Mouse (Mus musculus) neural tube, embryonic 14.5 days (tissue): ENCODE data around the gene Fdxacb1. TPM values are rescaled to one million over a fixed set of nuclear protein-coding genes. Genes with fewer than 3 reads are reported as not detected.

ENCODE experiments used
- ATAC-seq: fragments of 200-750 bp; cut with Nextera tagmentation; 2 replicates; pipeline ENCODE4 v1.8.0; 2017; ENCODE audit warnings: low read depth, mild to moderate bottlenecking, moderate TSS enrichment, moderate library complexity
- H3K27ac ChIP-seq: fragments of 300-500 bp; sonication (generic); 2 replicates; pipeline ENCODE4 v1.5.1; 2014; ENCODE audit warnings: low read depth, mild to moderate bottlenecking, control low read depth, low read length, moderate library complexity, mixed read lengths
- H3K27me3 ChIP-seq: fragments of 300-500 bp; sonication (generic); 2 replicates; pipeline ENCODE4 v1.6.1; 2014; ENCODE audit warnings: low read length; ENCODE audit not compliant: control insufficient read depth, insufficient read depth
- H3K36me3 ChIP-seq: fragments of 300-500 bp; sonication (generic); 2 replicates; pipeline ENCODE4 v1.6.1; 2014; ENCODE audit warnings: low read length, mixed read lengths; ENCODE audit not compliant: control insufficient read depth, insufficient read depth
- H3K4me1 ChIP-seq: fragments of 300-500 bp; sonication (generic); 2 replicates; pipeline ENCODE4 v1.6.1; 2014; ENCODE audit warnings: low read length; ENCODE audit not compliant: control insufficient read depth, insufficient read depth
- H3K4me2 ChIP-seq: fragments of 300-500 bp; sonication (generic); 2 replicates; pipeline ENCODE4 v1.6.1; 2014; ENCODE audit warnings: mild to moderate bottlenecking, low read depth, low read length, control low read depth
- H3K4me3 ChIP-seq: fragments of 300-500 bp; sonication (generic); 2 replicates; pipeline ENCODE4 v1.5.1; 2014; ENCODE audit warnings: low read depth, low read length, control low read depth, mixed read lengths
- H3K9ac ChIP-seq: fragments of 300-500 bp; sonication (generic); replicated peaks from 2 replicates; pipeline ENCODE4 v1.6.1; 2014; ENCODE audit warnings: low read depth, mild to moderate bottlenecking, control low read depth, low read length, mixed read lengths
- H3K9me3 ChIP-seq: fragments of 300-500 bp; sonication (generic); 2 replicates; pipeline ENCODE4 v1.6.1; 2016; ENCODE audit warnings: low read length; ENCODE audit not compliant: control insufficient read depth
- WGBS: fragments of 180-500 bp; shearing (Covaris S2); extraction: QIAGEN DNeasy Blood & Tissue Kit; methylation state at CpG from one replicate; pipeline ENCODE4 v1.1.7; 2014; 5-methylcytosine and 5-hydroxymethylcytosine counted together
- polyA plus RNA-seq: library from polyadenylated mRNA; unstranded; fragments of >200 nt; fragmentation: Nextera tagmentation; extraction: Ambion mirVana; gene quantifications from 2 replicates; pipeline ENCODE4 v1.2.1, GENCODE M21; 2014

Gene Fdxacb1
- polyA plus RNA-seq, 1 experiment from 2014 or later = 11.5 TPM

DNA sequence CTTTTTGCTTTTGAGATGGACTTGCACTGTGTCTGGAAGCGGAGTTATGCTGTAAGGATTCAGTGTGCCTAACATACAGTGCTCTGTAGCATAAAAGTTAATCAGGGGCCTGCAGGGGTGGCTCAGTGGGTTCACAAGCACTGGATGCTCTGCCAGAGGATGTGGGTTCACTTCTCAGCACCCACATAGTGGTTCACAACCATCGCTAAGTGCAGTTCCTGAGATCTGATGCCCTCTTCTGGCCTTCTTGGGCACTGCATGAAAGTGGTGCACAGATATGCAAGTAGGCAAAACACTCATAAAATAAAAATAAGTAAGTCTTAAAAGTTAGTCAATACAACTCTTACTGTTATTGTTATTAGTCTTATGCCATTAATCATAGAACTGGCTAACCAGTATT, 14.1 kb downstream of the Fdxacb1 start:
- Histone ChIP-seq H3K4me2 (no peak overlapping the region), H3K4me3 (no peak overlapping the region), H3K27ac (no peak overlapping the region), H3K9me3 (no peaks in the 10 kb centered on the region), H3K36me3 (peaks cover 47% of the 10 kb centered on the region), H3K4me1 (no peaks in the 10 kb centered on the region), H3K9ac (no peak overlapping the region), H3K27me3 (no peaks in the 10 kb centered on the region)
- ATAC-seq = no peak
- 72% methylated on average over 2 of the region's 2 CpGs for WGBS

GRCm38 (mm10) chr9:50795266-50795665, 27.2 kb downstream of the Fdxacb1 start:
- Histone ChIP-seq H3K4me1 (no peaks in the 10 kb centered on the region), H3K36me3 (peaks cover 24% of the 10 kb centered on the region), H3K9ac (no peak overlapping the region), H3K4me3 (no peak overlapping the region), H3K27ac (no peak overlapping the region), H3K9me3 (no peaks in the 10 kb centered on the region), H3K27me3 (no peaks in the 10 kb centered on the region), H3K4me2 (no peak overlapping the region)
- no peak for ATAC-seq
- WGBS = 94% methylated on average over 3 of the region's 3 CpGs

DNA sequence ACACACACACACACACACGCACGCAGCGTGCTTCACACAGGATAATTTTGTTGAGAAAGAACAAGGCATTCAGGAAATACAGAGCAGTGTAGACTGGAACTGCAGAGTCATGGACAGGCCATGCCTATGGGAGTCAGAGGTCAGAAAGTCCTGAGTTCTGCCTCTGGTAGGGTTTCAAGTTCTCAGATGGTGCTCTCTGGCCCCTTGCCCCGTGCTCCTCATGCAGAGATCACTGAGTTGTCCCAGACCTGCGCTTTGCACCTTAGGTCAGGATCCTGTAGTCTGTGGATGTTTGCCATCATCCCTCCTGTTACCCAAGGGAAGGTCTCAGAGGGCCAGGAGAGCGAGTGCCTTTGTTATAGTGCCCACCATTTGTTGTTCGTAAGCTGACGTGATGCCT, 28.7 kb downstream of the Fdxacb1 start:
- H3K36me3 ChIP-seq = peaks cover 25% of the 10 kb centered on the region
- no peaks in the 10 kb centered on the region for H3K9me3 ChIP-seq
- no peaks in the 10 kb centered on the region for H3K27me3 ChIP-seq
- H3K9ac ChIP-seq = no peak overlapping the region
- no peak overlapping the region for H3K4me3 ChIP-seq
- H3K27ac ChIP-seq = no peak overlapping the region
- H3K4me2 ChIP-seq = no peak overlapping the region
- no peak for ATAC-seq
- H3K4me1 ChIP-seq = no peaks in the 10 kb centered on the region
- 92% methylated on average over 8 of the region's 8 CpGs for WGBS

GRCm38 (mm10) chr9:50797641-50798040, 29.6 kb downstream of the Fdxacb1 start:
- H3K27ac ChIP-seq = no peak overlapping the region
- no peak overlapping the region for H3K4me3 ChIP-seq
- ATAC-seq = no peak
- H3K27me3 ChIP-seq = no peaks in the 10 kb centered on the region
- peaks cover 22% of the 10 kb centered on the region for H3K36me3 ChIP-seq
- no peak overlapping the region for H3K9ac ChIP-seq
- H3K4me1 ChIP-seq = no peaks in the 10 kb centered on the region
- no peak overlapping the region for H3K4me2 ChIP-seq
- no peaks in the 10 kb centered on the region for H3K9me3 ChIP-seq
- whole genome bisulfite sequencing = 94% methylated on average over 7 of the region's 7 CpGs

DNA sequence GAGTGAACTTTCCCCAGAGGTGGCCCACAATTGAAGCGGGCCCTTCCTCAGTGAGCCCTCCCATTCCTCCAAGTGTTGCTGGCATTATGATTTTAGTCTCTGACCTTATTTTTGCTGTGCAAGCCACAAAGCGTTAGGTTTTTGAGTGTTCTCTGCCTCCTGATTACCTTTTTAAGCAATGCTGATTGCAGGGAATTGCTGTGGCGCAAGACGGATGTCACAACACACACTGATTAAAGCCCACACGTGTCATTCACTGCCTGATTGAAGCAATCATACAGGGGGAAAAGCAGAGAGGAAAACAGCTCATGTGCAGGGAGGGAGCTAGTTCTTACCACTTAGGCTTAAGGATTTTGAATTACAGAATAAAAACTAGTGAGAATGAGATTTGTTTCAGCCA, 30.3 kb downstream of the Fdxacb1 start:
- H3K9me3 ChIP-seq = no peaks in the 10 kb centered on the region
- ATAC-seq = no peak
- H3K27me3 ChIP-seq = no peaks in the 10 kb centered on the region
- H3K36me3 ChIP-seq = peaks cover 18% of the 10 kb centered on the region
- H3K27ac ChIP-seq = no peak overlapping the region
- no peak overlapping the region for H3K4me3 ChIP-seq
- no peaks in the 10 kb centered on the region for H3K4me1 ChIP-seq
- no peak overlapping the region for H3K9ac ChIP-seq
- H3K4me2 ChIP-seq = no peak overlapping the region
- WGBS = 86% methylated on average over 5 of the region's 5 CpGs

DNA sequence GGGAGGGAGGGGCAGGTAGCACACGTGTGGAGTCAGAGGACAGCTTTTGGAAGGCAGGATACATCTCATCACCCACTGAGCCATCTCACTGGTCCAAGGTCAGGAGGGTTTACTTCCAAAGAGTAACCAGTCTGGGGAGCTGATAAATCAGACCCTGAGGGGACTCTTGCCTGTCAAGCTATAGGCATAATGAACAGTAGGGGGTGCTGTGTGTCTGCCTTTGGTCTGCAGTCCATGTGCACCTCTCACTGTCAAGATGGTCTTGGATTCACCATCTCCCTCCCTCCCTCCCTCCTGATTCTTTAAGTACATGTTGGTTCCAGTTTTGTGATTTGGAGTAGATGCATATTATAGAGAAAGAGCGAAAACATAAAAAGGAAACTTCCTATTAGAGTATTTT, 32.9 kb downstream of the Fdxacb1 start:
- no peak overlapping the region for H3K4me2 ChIP-seq
- no peak overlapping the region for H3K9ac ChIP-seq
- H3K4me3 ChIP-seq = no peak overlapping the region
- no peaks in the 10 kb centered on the region for H3K9me3 ChIP-seq
- no peak for ATAC-seq
- peaks cover 17% of the 10 kb centered on the region for H3K36me3 ChIP-seq
- WGBS = 58% methylated on average over 2 of the region's 2 CpGs
- H3K27me3 ChIP-seq = no peaks in the 10 kb centered on the region
- no peaks in the 10 kb centered on the region for H3K4me1 ChIP-seq
- no peak overlapping the region for H3K27ac ChIP-seq

DNA sequence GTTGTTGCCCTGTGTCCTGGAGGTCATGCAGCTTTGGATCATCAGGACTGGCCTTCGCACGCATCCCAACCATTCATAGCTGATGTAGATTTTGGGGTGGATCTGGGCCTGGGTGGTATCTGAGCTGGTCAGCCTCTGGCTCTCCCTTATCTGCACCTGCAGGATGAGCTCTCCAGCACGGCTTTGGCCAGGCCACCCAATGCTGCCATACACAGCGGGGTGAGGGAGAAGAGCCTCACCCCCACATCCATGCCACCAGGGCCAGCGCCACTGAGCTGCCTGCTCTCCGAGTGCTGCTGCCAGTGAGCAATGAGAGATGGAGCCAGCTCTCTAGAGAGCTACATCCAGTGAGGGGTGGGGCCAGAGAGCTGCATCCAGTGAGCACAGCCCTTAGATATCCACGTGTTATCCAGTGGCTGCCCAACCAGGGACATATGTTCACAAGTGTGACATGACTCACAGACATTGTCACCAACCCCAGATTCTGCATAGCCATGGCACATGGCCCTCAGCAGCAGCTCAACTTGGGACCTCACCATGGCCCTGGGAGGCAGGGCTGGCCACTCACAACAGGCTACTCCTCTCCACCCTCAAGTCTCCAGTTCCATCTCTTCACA, 35.1 kb downstream of the Fdxacb1 start:
- Histone ChIP-seq H3K4me3 (no peak overlapping the region), H3K9me3 (no peaks in the 10 kb centered on the region), H3K4me1 (no peaks in the 10 kb centered on the region), H3K4me2 (no peak overlapping the region), H3K27me3 (no peaks in the 10 kb centered on the region), H3K27ac (no peak overlapping the region), H3K9ac (no peak overlapping the region), H3K36me3 (peaks cover 33% of the 10 kb centered on the region)
- 87% methylated on average over 7 of the region's 7 CpGs for WGBS
- no peak for ATAC-seq

DNA sequence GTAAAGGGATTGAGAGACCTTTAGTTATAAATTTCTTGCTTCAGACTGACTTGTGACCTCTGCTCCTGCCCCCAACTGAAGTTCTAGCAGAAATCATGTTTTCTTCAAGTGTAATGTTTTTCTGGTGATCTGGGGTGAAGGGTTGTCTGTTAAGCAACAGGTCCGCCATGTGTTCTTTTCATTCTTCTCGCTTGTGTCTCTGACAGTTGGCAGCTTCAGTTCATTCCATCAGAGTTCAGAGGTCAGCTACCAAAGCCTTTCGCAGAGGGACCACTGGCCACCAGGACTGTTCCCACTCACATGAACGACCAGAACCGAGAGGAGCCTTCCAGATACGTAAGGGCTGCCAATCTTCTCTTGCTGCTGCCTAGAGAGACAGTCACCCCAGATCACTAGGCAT, 40.4 kb downstream of the Fdxacb1 start:
- no peak for ATAC-seq
- Histone ChIP-seq H3K9me3 (no peaks in the 10 kb centered on the region), H3K36me3 (peaks cover 34% of the 10 kb centered on the region), H3K27ac (no peak overlapping the region), H3K27me3 (no peaks in the 10 kb centered on the region), H3K4me3 (no peak overlapping the region), H3K4me2 (no peak overlapping the region), H3K4me1 (no peaks in the 10 kb centered on the region), H3K9ac (no peak overlapping the region)
- WGBS = 93% methylated on average over 6 of the region's 6 CpGs

DNA sequence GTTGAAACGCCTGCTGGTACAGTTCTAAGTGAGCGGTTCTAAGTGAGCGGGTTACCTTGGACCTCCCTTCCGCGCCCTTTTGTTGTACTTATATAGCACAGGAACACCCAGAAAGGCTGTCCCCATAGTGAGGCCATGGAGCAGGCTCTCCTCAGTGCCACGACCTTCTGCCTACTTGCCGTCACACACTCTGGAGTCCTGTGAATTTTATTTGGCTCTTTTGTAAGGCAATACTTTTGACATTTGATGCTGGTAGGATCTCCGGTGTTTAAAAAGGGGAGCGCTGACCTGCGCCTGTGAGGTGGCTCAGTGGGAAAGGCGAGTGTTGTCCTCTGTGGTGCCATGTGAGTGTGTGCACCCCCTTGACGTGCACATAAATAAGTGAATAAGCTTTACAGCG, 41.1 kb downstream of the Fdxacb1 start:
- Histone ChIP-seq H3K4me1 (no peaks in the 10 kb centered on the region), H3K9ac (no peak overlapping the region), H3K27ac (no peak overlapping the region), H3K36me3 (peaks cover 34% of the 10 kb centered on the region), H3K27me3 (no peaks in the 10 kb centered on the region), H3K4me3 (no peak overlapping the region), H3K4me2 (no peak overlapping the region), H3K9me3 (no peaks in the 10 kb centered on the region)
- ATAC-seq = no peak
- 92% methylated on average over 13 of the region's 13 CpGs for WGBS
